Mouse (Mus musculus) heart, embryonic 12.5 days (tissue): ENCODE data around the gene Nfyc. TPM values are rescaled to one million over a fixed set of nuclear protein-coding genes. Genes with fewer than 3 reads are reported as not detected.
A peak's percentile ranks its signal among the peaks of the same experiment; 100 is the strongest.

ENCODE experiments used
- ATAC-seq: fragments of 200-750 bp; cut with Nextera tagmentation; 2 replicates; pipeline ENCODE4 v1.8.0; 2017; ENCODE audit warnings: moderate TSS enrichment, moderate library complexity; ENCODE audit not compliant: insufficient number of reproducible peaks, low FRiP score
- H3K27ac ChIP-seq: fragments of 300-500 bp; sonication (generic); 2 replicates; pipeline ENCODE4 v1.5.1; 2016; ENCODE audit warnings: mild to moderate bottlenecking, moderate library complexity; ENCODE audit not compliant: poor library complexity, severe bottlenecking
- H3K27me3 ChIP-seq: fragments of 300-500 bp; sonication (generic); replicated peaks from 2 replicates; pipeline ENCODE4 v1.6.1; 2016; ENCODE audit warnings: mild to moderate bottlenecking, moderate library complexity
- H3K36me3 ChIP-seq: fragments of 300-500 bp; sonication (generic); 2 replicates; pipeline ENCODE4 v1.6.1; 2016; ENCODE audit warnings: mild to moderate bottlenecking, moderate library complexity
- H3K4me1 ChIP-seq: fragments of 300-500 bp; sonication (generic); replicated peaks from 2 replicates; pipeline ENCODE4 v1.6.1; 2016; ENCODE audit warnings: mild to moderate bottlenecking
- H3K4me2 ChIP-seq: fragments of 300-500 bp; sonication (generic); 2 replicates; pipeline ENCODE4 v1.6.1; 2016; ENCODE audit warnings: mild to moderate bottlenecking, moderate library complexity
- H3K4me3 ChIP-seq: fragments of 300-500 bp; sonication (generic); 2 replicates; pipeline ENCODE4 v1.5.1; 2016; ENCODE audit warnings: mild to moderate bottlenecking
- H3K9ac ChIP-seq: fragments of 300-500 bp; sonication (generic); 2 replicates; pipeline ENCODE4 v1.6.1; 2016; ENCODE audit warnings: mild to moderate bottlenecking, moderate library complexity
- H3K9me3 ChIP-seq: fragments of 300-500 bp; sonication (generic); replicated peaks from 2 replicates; pipeline ENCODE4 v1.6.1; 2016; ENCODE audit warnings: mild to moderate bottlenecking, moderate library complexity
- WGBS: fragments of 180-500 bp; shearing (Covaris S2); methylation state at CpG from one replicate; pipeline ENCODE4 v1.1.7; 2016; 5-methylcytosine and 5-hydroxymethylcytosine counted together
- polyA plus RNA-seq: library from polyadenylated mRNA; unstranded; fragments of >200 nt; fragmentation: Nextera tagmentation; extraction: Ambion mirVana; gene quantifications from 2 replicates; pipeline ENCODE4 v1.2.1, GENCODE M21; 2016

The Nfyc gene
- polyA plus RNA-seq, 1 experiment from 2014 or later: 102 TPM

DNA sequence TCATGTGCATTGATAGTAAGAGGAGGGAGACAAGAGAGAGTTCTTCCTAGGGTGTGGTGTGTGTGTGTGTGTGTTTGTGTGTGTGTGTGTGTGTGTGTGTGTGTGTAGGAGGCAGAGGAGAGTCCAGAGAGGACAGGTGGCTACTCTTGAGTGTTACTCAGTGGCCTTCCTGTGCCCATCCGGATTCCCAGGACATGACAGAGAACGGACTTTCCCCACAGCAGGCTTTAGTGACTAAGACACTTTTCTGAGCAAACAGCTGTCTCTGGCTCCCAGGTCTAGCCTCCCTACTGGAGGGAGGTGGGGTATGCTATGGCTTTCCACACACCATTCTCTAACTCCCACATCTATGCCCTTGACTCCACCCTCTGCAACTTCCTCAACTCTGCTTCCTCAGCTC lies 81.8 kb downstream of the Nfyc start:
- Histone ChIP-seq H3K4me3 (no peak overlapping the region), H3K4me1 (peaks cover 14% of the 10 kb centered on the region), H3K36me3 (no peaks in the 10 kb centered on the region), H3K27ac (no peak overlapping the region), H3K27me3 (peaks cover 80% of the 10 kb centered on the region), H3K9me3 (no peaks in the 10 kb centered on the region), H3K9ac (no peak overlapping the region), H3K4me2 (no peak overlapping the region)
- WGBS: 18% methylated on average over 2 of the region's 2 CpGs
- no peak for ATAC-seq

DNA sequence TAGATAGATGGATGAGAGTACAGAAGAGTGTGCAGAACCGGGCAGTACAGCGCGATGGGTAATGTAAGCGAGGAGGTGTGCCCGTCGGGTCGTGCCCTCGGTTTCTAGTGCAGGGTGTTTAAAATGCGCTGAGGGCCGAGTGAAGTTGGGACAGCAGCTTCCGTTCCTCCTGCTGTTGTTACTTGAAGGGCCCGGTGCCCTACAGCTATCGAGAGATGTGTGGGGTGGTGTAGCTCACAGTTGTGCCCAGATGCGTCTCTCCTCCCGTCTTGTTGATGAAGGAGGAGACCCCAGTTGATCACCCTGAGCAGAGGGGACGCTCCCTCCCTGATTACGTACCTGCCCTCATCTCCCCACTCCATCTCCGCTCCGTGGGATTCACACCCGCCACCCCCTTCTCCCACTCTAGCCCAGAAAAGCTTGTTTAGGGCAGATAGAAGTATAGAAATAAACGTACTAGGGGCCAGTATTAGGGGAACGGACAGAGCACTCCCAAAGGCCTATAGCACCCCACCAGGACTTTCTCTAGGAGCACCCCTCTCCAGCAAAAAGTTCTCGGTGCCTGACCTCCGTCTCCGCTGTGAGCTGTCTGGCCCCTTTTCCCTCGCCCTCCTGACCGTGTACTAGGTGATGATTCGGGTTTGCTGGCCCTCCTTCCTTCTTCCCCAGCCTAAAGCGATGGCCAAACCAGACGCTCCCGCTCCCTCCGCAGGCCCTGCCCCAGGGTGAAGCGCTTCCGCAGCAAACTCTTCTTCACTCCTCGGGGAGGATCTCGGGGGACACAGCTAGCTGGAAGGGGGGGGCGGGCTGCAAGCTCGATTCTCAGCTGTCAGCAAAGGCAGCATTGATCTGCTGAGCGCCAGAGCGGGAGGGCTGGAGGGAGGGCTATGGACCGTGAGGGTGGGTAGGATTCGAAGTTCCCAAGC lies 83.2 kb downstream of the Nfyc start, which contains the start of gene Kcnq4:
Kcnq4 (minus strand) TSS at position 672 of the 926 bp plus-strand sequence.
- no peak for ATAC-seq
- Histone ChIP-seq H3K4me3 (peak within 1 kb of the TSS; percentile 63), H3K4me2 (peak within 1 kb of the TSS; percentile 99), H3K9me3 (no peaks in the 10 kb centered on the region), H3K9ac (peak within 1 kb of the TSS; percentile 67; the same call in 1 of the 2 replicates), H3K27me3 (peaks cover 90% of the 10 kb centered on the region), H3K36me3 (no peaks in the 10 kb centered on the region), H3K4me1 (peaks cover 14% of the 10 kb centered on the region), H3K27ac (no peak within 1 kb of the TSS)
- 2% methylated on average over 42 of the region's 42 CpGs for WGBS

DNA sequence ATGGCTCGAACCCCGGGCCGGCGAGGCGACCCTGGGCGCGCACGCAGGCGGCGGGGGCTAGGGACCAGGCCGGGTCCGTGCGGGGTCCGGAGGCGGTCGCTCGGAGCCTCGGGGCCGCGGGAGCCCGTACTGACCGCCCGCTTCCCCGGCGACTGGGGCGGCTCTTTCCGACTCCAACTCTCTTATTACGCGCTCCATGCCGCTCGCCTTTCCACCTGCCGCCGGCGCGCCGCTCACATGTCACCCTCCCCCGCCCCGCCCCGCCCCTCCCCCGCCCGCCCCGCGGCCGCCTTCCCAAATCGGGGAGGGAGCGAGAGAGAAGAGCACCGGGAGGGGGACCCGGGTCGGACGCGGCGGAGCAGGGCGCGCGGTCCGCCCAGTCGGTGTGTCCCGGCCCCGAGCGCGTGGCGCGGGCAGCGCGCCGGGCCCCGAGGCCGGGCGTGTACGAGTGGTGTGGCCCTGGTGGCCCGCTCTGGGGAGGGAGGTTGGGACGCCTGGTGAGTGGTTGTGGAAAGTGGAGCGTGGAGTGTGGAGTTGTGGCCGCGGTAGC lies 84.1 kb downstream of the Nfyc start:
- Histone ChIP-seq H3K9ac (peak overlapping the region; percentile 67), H3K27ac (no peak overlapping the region), H3K4me2 (peak overlapping the region; percentile 99), H3K9me3 (no peaks in the 10 kb centered on the region), H3K4me1 (peaks cover 14% of the 10 kb centered on the region), H3K4me3 (peak overlapping the region; percentile 63), H3K36me3 (no peaks in the 10 kb centered on the region), H3K27me3 (peaks cover 95% of the 10 kb centered on the region)
- peak; percentile 40; the same call in 1 of the 2 replicates for ATAC-seq
- WGBS: under 1% methylated on average over 66 of the region's 75 CpGs

DNA sequence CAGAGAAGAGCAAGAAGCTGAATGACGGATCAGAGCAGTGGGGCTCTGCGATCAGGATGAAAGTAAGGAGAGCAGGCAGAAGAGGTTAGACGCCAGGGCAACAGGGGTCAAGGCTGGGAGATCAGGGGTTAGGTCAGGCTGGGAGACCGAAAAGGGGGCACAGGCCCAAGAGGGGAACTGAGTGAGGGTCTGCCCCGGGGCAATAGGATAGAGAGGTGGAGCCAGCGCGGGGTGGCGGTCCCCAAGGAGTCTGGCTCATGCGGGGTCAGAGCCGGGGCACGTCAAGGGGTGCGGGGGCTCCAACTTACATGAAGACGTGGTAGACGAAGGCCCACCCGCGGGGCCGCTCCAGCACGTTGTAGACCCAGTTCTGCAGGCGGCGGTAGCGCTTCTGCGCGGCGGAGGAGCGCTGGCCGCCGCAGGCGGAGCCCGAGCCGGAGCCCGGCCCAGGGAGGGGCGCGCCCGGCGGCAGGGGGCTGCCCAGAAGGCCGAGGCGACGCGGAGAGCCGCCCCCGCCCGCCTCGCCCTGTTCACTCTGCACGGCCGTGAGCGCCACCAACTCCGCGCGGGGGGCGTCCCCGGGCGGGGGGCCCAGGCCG lies 84.7 kb downstream of the Nfyc start:
- no peaks in the 10 kb centered on the region for H3K9me3 ChIP-seq
- H3K36me3 ChIP-seq: no peaks in the 10 kb centered on the region
- 4% methylated on average over 30 of the region's 53 CpGs for WGBS
- peak overlapping the region; percentile 67 for H3K9ac ChIP-seq
- H3K4me1 ChIP-seq: peaks cover 14% of the 10 kb centered on the region
- H3K27ac ChIP-seq: no peak overlapping the region
- 0 out of 2 replicates have a peak, but pooled peaks have one; percentile 30 for ATAC-seq
- peak overlapping the region; percentile 99 for H3K4me2 ChIP-seq
- H3K4me3 ChIP-seq: peak overlapping the region; percentile 63
- peaks cover 95% of the 10 kb centered on the region for H3K27me3 ChIP-seq

DNA sequence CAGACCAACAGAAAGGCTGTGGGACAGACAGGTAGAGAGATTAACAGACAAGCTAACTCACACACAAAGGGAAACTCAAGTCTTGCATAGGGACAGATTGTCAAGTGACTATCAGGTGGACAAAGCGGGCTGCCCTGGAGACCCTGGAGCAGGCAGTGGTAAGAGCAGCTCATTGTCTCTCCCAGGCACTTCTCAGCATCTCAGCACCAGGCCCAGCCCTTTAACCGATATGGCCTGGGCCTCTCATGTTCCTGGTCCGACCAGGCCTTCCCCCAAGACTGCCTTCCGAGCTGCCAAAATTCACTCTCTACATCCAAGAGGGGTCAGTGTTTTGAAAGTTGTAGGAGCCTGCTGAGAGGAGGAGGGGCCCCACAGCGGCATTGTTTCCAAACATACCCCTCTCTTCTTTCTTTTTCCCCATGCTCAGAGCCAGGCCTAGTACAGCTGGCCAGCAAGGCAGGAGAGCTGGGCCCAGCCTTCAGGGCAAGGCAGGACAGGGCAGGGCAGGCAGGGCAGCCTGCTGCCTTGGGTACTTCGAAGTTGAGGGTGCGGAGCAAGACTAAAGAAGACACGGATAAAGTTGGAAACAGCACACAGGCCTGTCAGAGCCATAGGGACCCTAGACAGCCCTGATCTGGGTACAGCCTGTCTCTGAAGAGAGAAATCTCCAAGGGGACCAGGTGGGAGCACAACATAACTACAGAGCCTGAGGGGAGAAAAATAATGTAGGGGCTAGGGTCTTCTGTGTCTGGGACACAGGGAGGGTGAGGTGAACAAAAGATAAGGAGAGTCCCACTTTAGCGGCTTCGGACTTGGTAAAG lies 85.4 kb downstream of the Nfyc start:
- WGBS: 32% methylated on average over 10 of the region's 10 CpGs
- H3K4me1 ChIP-seq: peaks cover 14% of the 10 kb centered on the region
- H3K27me3 ChIP-seq: peaks cover 95% of the 10 kb centered on the region
- H3K9me3 ChIP-seq: no peaks in the 10 kb centered on the region
- H3K4me2 ChIP-seq: peak overlapping the region; percentile 99
- ATAC-seq: no peak
- no peaks in the 10 kb centered on the region for H3K36me3 ChIP-seq
- H3K4me3 ChIP-seq: no peak overlapping the region; the same call in 1 of the 2 replicates
- H3K27ac ChIP-seq: no peak overlapping the region
- H3K9ac ChIP-seq: no peak overlapping the region

DNA sequence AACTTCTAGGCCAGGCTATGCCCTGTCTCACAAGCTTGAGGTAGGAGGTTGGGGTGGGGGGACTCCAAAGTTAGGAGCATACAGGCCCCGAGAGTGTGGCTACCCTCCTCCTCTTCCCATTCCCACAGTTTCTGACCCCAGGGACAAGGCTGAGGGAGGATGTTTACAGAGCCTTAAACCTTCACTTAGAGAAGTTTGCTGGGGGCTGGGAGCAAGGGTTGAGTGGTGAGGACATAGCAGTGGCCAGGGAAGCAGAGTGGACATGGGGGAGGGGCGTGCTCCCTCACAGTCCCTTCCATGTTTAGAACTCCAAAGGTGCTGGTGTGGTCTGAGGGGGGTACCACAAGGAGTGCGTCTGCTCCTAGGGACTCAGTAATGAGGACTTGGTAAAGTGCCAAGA lies 87.7 kb downstream of the Nfyc start:
- H3K27ac ChIP-seq: no peak overlapping the region
- no peak for ATAC-seq

DNA sequence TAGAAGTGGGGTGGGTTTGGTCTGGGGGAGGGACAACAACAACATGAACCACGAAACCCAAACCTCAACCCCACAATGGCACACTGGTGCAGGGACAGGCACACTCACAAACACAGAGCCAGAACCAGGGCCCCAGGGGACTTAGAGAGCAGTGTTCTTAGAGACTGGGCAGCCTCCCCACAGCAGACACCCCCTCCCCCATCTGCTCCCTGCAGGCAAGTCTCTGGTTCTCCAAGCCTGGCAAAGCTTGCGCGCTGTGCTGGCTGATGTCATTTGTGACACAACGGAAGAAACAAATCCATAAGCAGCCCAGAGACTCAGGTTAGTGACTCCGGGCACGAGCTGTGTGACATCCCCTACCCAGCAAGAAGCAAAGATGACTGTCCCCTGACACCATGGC lies 90.1 kb downstream of the Nfyc start:
- H3K36me3 ChIP-seq: no peaks in the 10 kb centered on the region
- H3K4me3 ChIP-seq: no peak overlapping the region
- H3K27me3 ChIP-seq: peaks cover 91% of the 10 kb centered on the region
- no peak overlapping the region for H3K27ac ChIP-seq
- no peak for ATAC-seq
- 62% methylated on average over 6 of the region's 6 CpGs for WGBS
- no peaks in the 10 kb centered on the region for H3K9me3 ChIP-seq
- no peaks in the 10 kb centered on the region; the same call in 1 of the 2 replicates for H3K4me1 ChIP-seq
- H3K9ac ChIP-seq: no peak overlapping the region
- H3K4me2 ChIP-seq: no peak overlapping the region

More for the DNA sequence above, 87.7 kb downstream of the Nfyc start:
- Histone ChIP-seq H3K4me2 (no peak overlapping the region), H3K9ac (no peak overlapping the region), H3K9me3 (no peaks in the 10 kb centered on the region), H3K4me1 (peaks cover 13% of the 10 kb centered on the region), H3K27me3 (peaks cover 94% of the 10 kb centered on the region), H3K4me3 (no peak overlapping the region), H3K36me3 (no peaks in the 10 kb centered on the region)
- 66% methylated on average over 3 of the region's 3 CpGs for WGBS

DNA sequence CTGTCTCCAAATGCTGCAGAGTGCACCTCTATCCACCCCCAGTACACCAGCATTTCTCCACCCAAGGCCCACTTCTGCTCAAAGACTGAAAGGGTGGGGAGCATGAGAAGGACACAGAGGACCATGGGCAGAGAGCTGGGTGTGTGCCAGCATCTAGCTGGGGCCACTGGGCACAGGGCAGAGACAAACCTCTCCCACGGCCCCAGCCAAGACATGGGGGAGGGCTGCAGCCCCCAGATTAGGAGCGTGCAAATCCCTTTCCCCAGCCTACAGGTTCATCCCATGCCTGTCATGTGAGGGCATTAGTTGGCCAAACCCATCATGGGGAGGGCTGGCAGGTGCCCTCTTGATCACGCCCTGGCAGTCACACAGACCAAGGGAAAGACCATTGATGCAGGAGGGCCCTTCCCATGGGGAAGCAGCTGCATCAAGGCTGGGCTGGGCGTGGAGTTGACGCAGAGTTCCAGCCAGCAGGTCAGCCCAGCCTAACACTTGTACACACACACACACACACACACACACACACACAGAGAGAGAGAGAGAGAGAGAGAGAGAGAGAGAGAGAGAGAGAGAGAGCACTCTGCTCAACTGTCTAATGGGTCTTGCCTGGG lies 97.3 kb downstream of the Nfyc start:
- 83% methylated on average over 5 of the region's 5 CpGs for WGBS
- Histone ChIP-seq H3K4me1 (peaks cover 16% of the 10 kb centered on the region), H3K4me2 (no peak overlapping the region), H3K9ac (no peak overlapping the region), H3K4me3 (no peak overlapping the region), H3K36me3 (no peaks in the 10 kb centered on the region), H3K27me3 (peaks cover 79% of the 10 kb centered on the region), H3K9me3 (no peaks in the 10 kb centered on the region), H3K27ac (no peak overlapping the region)
- no peak for ATAC-seq

DNA sequence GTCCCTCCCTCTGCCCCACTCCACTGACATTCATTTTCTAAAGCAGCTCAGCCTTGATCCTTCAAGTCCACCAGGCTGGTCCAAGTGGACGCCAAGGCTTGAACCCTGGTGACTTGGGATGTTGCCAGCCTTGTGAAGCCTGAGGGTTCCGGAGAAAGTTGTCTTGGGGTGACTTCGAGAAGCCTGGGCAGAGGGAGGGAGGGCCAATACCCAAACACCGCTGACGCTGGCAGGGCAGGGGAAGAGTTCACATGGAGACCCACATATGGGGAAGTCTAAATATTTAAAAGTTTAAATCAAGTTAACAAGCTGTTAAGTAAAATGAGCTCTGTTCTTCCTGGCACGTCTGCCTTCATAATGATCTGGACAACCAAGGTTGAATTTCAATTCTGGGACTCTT lies 98.6 kb downstream of the Nfyc start:
- Histone ChIP-seq H3K4me1 (peaks cover 22% of the 10 kb centered on the region), H3K4me2 (no peak overlapping the region), H3K36me3 (no peaks in the 10 kb centered on the region), H3K9ac (no peak overlapping the region), H3K27me3 (peaks cover 71% of the 10 kb centered on the region), H3K27ac (no peak overlapping the region), H3K4me3 (no peak overlapping the region), H3K9me3 (no peaks in the 10 kb centered on the region)
- ATAC-seq: no peak
- WGBS: 77% methylated on average over 6 of the region's 6 CpGs

DNA sequence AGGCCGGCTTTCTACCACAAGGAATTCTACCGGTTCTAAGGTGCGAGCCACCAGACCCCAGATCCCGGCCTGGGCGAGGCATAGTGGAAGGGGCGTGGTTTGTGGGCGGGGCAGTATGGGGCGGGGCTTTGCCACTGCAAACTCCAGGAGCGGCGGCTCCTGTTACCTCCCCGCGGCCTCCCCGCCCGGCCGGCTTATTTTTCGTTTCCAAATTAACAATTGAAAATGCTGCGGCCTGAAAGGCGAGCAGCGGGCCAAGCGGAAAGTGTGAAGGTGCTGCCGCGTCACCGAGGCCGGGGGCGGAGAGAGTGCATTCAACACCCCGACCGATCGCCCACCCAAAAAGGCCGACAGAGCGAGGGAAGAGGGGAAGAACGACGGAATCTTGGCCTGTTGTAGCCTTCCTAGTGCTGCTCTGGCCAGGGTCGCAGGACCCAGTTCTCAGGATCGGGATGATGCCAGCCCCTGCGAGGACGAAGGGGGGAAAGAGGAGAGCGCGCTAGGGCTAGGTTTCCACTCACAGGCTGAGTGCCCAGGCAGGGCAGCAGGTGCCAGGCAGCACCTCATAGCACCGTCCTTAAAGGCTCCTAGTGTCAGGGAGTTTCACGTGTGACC lies 100.2 kb downstream of the Nfyc start:
- Histone ChIP-seq H3K4me3 (peak overlapping the region; percentile 57), H3K27ac (no peak overlapping the region), H3K4me1 (peaks cover 24% of the 10 kb centered on the region), H3K27me3 (peaks cover 63% of the 10 kb centered on the region), H3K36me3 (no peaks in the 10 kb centered on the region), H3K4me2 (peak overlapping the region; percentile 91), H3K9ac (peak overlapping the region; percentile 68), H3K9me3 (no peaks in the 10 kb centered on the region)
- WGBS: 1% methylated on average over 40 of the region's 40 CpGs
- ATAC-seq: peak; percentile 91
